Mouse (Mus musculus) hindbrain, embryonic 15.5 days (tissue): ENCODE results near the gene Fxn. TPM values are rescaled to one million over a fixed set of nuclear protein-coding genes. Genes with fewer than 3 reads are reported as not detected.

Experiments used
- ATAC-seq: fragments of 200-750 bp; cut with Nextera tagmentation; 2 replicates; pipeline ENCODE4 v1.8.0; 2017; ENCODE audit warnings: low read depth, moderate number of reproducible peaks, moderate TSS enrichment; ENCODE audit not compliant: low FRiP score
- H3K27ac ChIP-seq: fragments of 300-500 bp; sonication (generic); replicated peaks from 2 replicates; pipeline ENCODE4 v1.5.1; 2015; ENCODE audit warnings: mild to moderate bottlenecking, inconsistent platforms
- H3K27me3 ChIP-seq: fragments of 300-500 bp; sonication (generic); 2 replicates; pipeline ENCODE4 v1.6.1; 2015; ENCODE audit warnings: control low read depth, inconsistent platforms
- H3K36me3 ChIP-seq: fragments of 300-500 bp; sonication (generic); 2 replicates; pipeline ENCODE4 v1.6.1; 2015; ENCODE audit warnings: control low read depth, inconsistent platforms
- H3K4me1 ChIP-seq: fragments of 300-500 bp; sonication (generic); replicated peaks from 2 replicates; pipeline ENCODE4 v1.6.1; 2015; ENCODE audit warnings: control low read depth, inconsistent platforms
- H3K4me2 ChIP-seq: fragments of 300-500 bp; sonication (generic); 2 replicates; pipeline ENCODE4 v1.6.1; 2015; ENCODE audit warnings: moderate library complexity, mild to moderate bottlenecking, inconsistent platforms
- H3K4me3 ChIP-seq: fragments of 300-500 bp; sonication (generic); 2 replicates; pipeline ENCODE4 v1.5.1; 2015; ENCODE audit warnings: mild to moderate bottlenecking, inconsistent platforms
- H3K9ac ChIP-seq: fragments of 300-500 bp; sonication (generic); 2 replicates; pipeline ENCODE4 v1.6.1; 2015; ENCODE audit warnings: inconsistent platforms
- H3K9me3 ChIP-seq: fragments of 300-500 bp; sonication (generic); 2 replicates; pipeline ENCODE4 v1.6.1; 2016; ENCODE audit warnings: control low read depth, inconsistent platforms
- WGBS: fragments of 180-500 bp; shearing (Covaris S2); methylation state at CpG from one replicate; pipeline ENCODE4 v1.1.7; 2015; 5-methylcytosine and 5-hydroxymethylcytosine counted together
- polyA plus RNA-seq: library from polyadenylated mRNA; unstranded; fragments of >200 nt; fragmentation: Nextera tagmentation; extraction: Ambion mirVana; gene quantifications from 2 replicates; pipeline ENCODE4 v1.2.1, GENCODE M21; 2015

The Fxn gene
- 40.6 and 42.2 TPM in 2 replicates for polyA plus RNA-seq

DNA sequence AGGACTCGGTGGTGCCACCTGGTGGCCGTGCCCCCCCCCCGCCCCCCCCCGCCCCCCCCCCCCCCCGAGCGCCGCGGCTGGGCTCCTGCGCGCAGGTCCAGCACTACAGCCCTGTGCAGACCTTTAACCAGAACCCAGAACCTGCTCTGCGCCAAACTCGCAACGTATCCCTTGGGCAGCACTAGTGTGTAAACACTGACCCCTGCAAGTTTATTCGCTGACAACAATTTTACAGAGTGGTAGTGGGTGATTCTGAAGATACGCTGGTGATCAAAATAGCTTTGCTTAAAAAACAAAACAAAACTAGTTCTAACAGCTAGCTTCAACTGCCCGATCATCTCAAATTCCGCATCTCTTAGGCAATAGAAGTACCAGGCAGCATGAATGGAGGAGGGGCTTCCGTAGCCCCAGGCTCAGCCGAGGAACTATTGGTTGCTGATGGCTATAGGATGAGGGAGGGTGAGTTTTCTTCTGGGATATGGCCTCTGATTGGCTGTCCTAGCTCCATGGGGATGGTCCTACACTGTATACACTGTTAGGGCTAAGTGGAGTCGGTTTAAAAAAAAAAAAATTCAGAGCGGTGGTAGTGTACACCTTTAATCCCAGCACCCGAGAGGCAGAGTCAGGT is at the start of gene Fxn:
TSS of gene Fxn (minus strand) at position 5 of the 628 bp plus-strand sequence.
- H3K9ac ChIP-seq = peak within 1 kb of the TSS; percentile 61
- H3K4me1 ChIP-seq = peaks cover 10% of the 10 kb centered on the region
- H3K4me2 ChIP-seq = peak within 1 kb of the TSS; percentile 77
- H3K27ac ChIP-seq = peak within 1 kb of the TSS; percentile 90
- H3K9me3 ChIP-seq = no peaks in the 10 kb centered on the region
- ATAC-seq = peak; percentile 94
- H3K4me3 ChIP-seq = peak within 1 kb of the TSS; percentile 64
- no peaks in the 10 kb centered on the region for H3K36me3 ChIP-seq
- H3K27me3 ChIP-seq = no peaks in the 10 kb centered on the region
- WGBS = 1% methylated on average over 17 of the region's 22 CpGs

DNA sequence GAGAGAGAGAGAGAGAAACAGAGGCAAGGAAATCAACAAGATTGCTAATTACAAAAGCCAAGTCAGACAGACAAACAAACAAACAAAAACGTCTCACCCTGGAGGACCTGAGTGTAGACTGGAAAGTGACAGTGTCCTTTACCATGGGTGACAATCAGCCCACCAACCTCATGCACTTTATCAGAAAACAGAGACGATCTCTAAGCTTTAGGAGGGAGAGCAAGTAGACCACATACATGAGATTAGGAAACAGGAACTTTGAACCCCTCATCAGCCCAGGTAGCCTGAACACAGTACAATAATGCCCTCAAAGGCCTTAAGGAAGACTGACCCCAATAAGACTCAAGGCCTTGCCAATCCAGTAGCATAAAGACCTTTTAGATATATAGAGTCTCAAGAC is 47.5 kb upstream of the Fxn start:
- no peak for ATAC-seq
- no peak overlapping the region for H3K4me2 ChIP-seq

DNA sequence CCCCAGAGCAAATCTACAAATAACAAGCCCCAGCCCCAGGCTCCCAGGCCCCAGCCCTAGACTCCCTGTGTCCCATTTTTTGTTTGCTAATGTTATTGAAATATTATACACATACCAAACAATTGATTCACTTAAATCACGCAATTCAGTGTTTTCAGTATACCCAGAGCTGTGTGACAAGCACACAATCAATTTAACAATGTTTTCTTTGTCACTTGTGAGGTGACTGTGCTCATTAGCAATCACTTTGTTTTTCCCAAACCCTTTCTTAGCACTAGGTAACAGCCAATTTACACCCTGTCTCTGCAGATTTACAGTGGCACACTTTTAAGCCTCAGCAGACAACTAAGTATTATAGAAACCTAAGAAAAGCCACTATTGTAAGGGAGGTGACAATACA is 46.6 kb upstream of the Fxn start:
- WGBS = 43% methylated on average over 1 of the region's 1 CpGs
- ATAC-seq = no peak
- H3K4me1 ChIP-seq = 0 out of 2 replicates have a peak, but pooled peaks cover 12% of the 10 kb centered on the region

More for the DNA sequence above, 47.5 kb upstream of the Fxn start:
- Histone ChIP-seq H3K4me1 (0 out of 2 replicates have a peak, but pooled peaks cover 12% of the 10 kb centered on the region), H3K27ac (no peak overlapping the region), H3K4me3 (no peak overlapping the region), H3K36me3 (no peaks in the 10 kb centered on the region), H3K27me3 (no peaks in the 10 kb centered on the region), H3K9ac (no peak overlapping the region), H3K9me3 (no peaks in the 10 kb centered on the region)
- 85% methylated on average over 2 of the region's 2 CpGs for WGBS

DNA sequence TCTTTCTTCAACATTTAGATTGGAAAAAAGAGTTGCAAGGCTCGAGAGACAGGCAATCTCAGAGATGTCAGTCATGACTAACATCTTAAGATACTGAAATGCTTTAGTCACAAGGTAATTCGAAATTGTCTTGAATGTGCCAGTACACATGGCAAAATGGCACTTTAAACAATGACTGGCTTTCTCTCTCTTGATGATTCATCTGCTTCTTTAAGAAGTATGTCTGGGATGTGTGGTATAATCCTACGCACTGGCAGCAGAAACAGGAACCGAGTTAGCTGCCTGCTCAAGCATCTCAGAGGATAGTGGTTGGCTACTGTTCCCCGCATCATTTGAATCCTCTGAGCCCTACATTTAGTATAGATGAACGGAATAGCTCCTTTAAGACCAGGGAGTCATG is 45.3 kb upstream of the Fxn start:
- Histone ChIP-seq H3K27me3 (no peaks in the 10 kb centered on the region), H3K4me1 (0 out of 2 replicates have a peak, but pooled peaks cover 12% of the 10 kb centered on the region), H3K36me3 (no peaks in the 10 kb centered on the region), H3K27ac (no peak overlapping the region), H3K9ac (no peak overlapping the region), H3K4me2 (no peak overlapping the region), H3K9me3 (no peaks in the 10 kb centered on the region), H3K4me3 (no peak overlapping the region)
- ATAC-seq = no peak
- WGBS = 84% methylated on average over 6 of the region's 6 CpGs

More for the DNA sequence above, 46.6 kb upstream of the Fxn start:
- H3K36me3 ChIP-seq = no peaks in the 10 kb centered on the region
- no peaks in the 10 kb centered on the region for H3K9me3 ChIP-seq
- H3K4me2 ChIP-seq = no peak overlapping the region
- H3K4me3 ChIP-seq = no peak overlapping the region
- no peaks in the 10 kb centered on the region for H3K27me3 ChIP-seq
- H3K9ac ChIP-seq = no peak overlapping the region
- H3K27ac ChIP-seq = no peak overlapping the region

DNA sequence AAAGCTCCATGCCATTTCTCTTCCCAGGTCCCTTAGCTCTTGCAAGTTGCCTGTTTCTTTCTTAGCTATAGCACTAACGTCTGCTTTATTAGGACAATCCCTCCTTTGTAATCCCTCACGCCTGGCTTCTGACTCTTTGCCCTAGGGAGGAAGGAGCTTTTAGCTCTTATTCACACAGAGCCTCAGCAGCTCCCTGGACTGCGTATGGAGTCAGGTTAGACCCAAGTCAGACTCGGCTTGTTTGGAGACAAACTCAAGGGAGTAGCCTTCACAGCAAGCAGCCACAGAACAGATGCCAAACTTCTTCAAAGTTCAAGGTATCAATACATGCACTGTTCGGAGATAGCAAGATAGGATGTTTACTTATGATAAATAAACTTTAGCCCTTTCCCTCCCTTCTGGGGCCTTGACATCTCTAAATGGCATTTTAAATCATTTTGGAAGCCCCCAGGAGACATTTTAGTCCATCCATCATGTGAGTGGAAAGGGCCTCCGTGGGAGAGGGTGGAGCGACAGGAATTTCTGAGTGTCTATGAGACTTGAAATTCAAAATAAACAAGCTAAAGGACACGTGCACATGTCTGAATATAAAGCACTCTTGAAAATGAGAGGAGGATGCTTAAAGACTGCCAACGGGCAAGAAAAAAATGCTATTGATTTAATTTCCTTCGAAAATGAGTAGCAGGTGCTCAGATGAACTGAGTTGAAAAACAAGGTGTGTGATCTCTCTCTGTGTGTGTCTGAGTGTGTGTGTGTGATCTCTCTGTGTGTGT is 43.6 kb upstream of the Fxn start:
- no peaks in the 10 kb centered on the region for H3K27me3 ChIP-seq
- no peak overlapping the region for H3K4me3 ChIP-seq
- 32% methylated on average over 10 of the region's 10 CpGs for WGBS

DNA sequence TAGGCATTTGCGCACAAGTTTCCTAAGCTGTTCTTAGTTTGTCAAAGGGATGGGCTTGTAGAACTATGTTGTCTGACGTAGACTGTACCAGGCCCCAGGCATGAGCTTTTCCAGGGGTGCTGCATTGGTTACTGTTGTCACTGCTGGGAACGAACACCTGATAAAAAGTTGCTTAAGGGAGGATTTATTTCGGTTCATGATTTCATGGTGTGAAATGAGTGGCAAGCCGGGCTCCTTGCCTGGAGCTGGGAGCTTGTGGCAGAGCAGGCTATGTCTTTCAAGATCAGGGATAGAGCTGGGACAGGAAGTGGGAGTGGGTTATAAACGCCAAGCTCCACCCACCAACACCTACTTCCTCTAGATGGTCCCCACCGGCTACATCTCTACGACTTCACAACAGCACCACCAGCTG is 41.5 kb upstream of the Fxn start:
- Histone ChIP-seq H3K9me3 (no peaks in the 10 kb centered on the region), H3K4me2 (no peak overlapping the region), H3K36me3 (no peaks in the 10 kb centered on the region), H3K27ac (no peak overlapping the region), H3K27me3 (no peaks in the 10 kb centered on the region), H3K9ac (no peak overlapping the region), H3K4me3 (no peak overlapping the region), H3K4me1 (peaks cover 13% of the 10 kb centered on the region; the same call in 1 of the 2 replicates)
- 90% methylated on average over 8 of the region's 8 CpGs for WGBS
- no peak for ATAC-seq

More for the DNA sequence above, 43.6 kb upstream of the Fxn start:
- no peak overlapping the region for H3K9ac ChIP-seq
- no peak overlapping the region for H3K27ac ChIP-seq
- H3K4me1 ChIP-seq = 0 out of 2 replicates have a peak, but pooled peaks cover 12% of the 10 kb centered on the region
- H3K9me3 ChIP-seq = no peaks in the 10 kb centered on the region
- H3K4me2 ChIP-seq = no peak overlapping the region
- no peaks in the 10 kb centered on the region for H3K36me3 ChIP-seq
- ATAC-seq = no peak

DNA sequence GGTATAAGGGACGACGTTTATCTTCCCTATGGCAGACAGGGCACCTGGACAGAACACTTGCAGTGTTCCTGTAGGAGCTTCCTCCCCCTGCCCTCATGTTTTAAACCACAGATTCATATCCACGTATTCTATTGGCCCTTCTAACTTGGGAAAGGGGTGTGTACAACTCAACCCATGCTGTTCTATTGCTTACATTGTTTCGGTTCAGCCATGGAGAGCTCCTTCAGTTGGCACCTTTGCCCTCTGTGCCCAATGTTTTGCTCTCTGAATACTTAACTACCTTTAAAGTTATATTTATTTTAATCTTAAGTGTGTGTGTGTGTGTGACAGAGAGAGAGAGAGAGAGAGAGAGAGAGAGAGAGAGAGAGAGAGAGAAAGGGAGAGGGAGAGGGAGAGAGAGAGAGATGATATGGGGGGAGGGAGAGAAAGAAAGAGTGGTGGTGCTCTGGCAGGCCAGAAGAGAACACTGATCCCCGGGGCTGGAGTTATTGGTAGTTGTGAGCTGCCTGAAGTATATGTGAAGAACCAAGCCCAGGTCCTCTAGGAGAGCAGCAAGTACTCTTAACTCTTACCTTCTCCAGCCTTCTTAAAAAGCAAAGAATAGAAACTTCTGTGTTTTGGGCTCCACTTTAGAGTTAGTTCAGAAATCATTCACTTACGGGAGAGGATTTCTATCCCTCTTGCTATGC is 41.0 kb upstream of the Fxn start:
- Histone ChIP-seq H3K4me1 (peaks cover 11% of the 10 kb centered on the region; the same call in 1 of the 2 replicates), H3K27ac (no peak overlapping the region), H3K36me3 (no peaks in the 10 kb centered on the region), H3K27me3 (no peaks in the 10 kb centered on the region), H3K4me2 (no peak overlapping the region), H3K4me3 (no peak overlapping the region), H3K9ac (no peak overlapping the region), H3K9me3 (no peaks in the 10 kb centered on the region)
- no peak for ATAC-seq
- 87% methylated on average over 6 of the region's 6 CpGs for WGBS

DNA sequence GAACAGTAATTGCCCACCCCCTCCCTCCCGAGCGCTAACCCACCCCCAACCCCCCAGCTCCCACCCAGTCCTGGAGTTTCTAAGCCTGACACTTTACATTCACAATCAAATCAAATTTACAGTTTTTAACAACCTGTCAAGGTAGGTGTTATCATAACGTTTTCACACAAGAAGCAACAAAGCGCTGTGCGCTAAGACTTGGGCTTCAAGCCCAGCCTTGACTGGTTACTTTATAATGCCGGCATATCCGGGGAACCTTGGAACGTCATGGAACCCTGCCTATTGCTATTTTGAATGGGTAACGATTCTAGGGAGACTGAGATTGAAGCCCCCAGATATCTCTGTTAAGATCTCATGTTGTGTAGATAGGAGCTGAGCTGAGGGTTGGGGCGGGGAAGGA is 37.8 kb upstream of the Fxn start:
- peaks cover 4% of the 10 kb centered on the region; the same call in 1 of the 2 replicates for H3K4me1 ChIP-seq
- H3K9ac ChIP-seq = no peak overlapping the region
- no peak for ATAC-seq
- H3K36me3 ChIP-seq = no peaks in the 10 kb centered on the region
- WGBS = 83% methylated on average over 10 of the region's 10 CpGs
- no peaks in the 10 kb centered on the region for H3K9me3 ChIP-seq
- peaks cover 4% of the 10 kb centered on the region; the same call in 1 of the 2 replicates for H3K27me3 ChIP-seq
- H3K27ac ChIP-seq = no peak overlapping the region
- no peak overlapping the region for H3K4me3 ChIP-seq
- H3K4me2 ChIP-seq = no peak overlapping the region

DNA sequence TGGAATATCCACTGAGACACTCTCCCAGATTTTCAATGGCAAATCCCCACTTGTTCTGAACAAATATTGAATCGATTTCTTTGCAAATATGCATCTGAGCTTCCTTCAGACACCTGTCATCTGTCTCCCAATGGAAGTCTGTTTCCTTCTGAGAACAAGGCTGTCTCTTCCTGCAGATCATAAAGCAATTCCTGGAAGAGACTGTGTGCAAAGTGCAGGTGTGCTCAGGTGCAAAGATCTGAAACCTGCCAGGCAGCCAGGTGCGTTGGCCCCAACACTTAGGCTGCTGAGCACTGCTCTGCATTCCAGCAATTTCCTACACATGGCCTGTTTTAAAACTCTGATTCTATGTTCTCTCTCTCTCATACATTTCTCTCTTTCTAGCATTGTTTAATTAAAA is 37.3 kb upstream of the Fxn start:
- 87% methylated on average over 2 of the region's 2 CpGs for WGBS
- Histone ChIP-seq H3K4me1 (peaks cover 8% of the 10 kb centered on the region), H3K27me3 (peaks cover 4% of the 10 kb centered on the region; the same call in 1 of the 2 replicates), H3K4me2 (no peak overlapping the region), H3K9me3 (no peaks in the 10 kb centered on the region), H3K9ac (no peak overlapping the region), H3K27ac (no peak overlapping the region), H3K4me3 (no peak overlapping the region), H3K36me3 (no peaks in the 10 kb centered on the region)
- ATAC-seq = no peak

DNA sequence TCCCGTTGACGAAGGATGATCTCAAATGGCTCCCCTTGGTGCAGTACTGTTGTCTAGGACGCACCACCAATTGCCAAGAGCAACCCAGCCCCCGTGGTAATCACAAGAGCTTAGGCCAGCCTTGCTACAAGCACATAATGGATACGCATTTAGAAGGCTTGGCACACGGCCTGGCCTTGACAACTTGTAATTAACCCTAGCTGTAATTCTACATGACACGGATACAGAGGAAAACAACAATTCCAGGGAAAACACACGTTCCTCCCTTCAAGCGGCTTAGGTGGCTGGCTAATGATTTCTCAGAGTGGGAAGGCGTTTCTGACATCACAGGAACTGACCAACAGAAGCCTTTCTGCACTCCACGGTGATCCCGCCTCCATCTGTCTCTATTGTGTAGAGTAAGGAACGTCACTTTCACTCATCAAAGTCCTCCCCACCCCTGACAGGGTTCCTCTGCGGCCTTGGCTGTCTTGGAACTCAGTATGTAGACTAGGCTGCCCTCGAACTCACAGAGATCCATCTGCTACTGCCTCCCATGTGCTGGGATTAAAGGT is 36.7 kb upstream of the Fxn start:
- Histone ChIP-seq H3K27me3 (peaks cover 4% of the 10 kb centered on the region; the same call in 1 of the 2 replicates), H3K4me3 (no peak overlapping the region), H3K4me1 (peaks cover 8% of the 10 kb centered on the region), H3K9me3 (no peaks in the 10 kb centered on the region), H3K36me3 (no peaks in the 10 kb centered on the region), H3K4me2 (0 out of 2 replicates have a peak overlapping the region, but pooled peaks have one; percentile 8), H3K27ac (no peak overlapping the region), H3K9ac (no peak overlapping the region)
- WGBS = 35% methylated on average over 15 of the region's 15 CpGs
- ATAC-seq = peak; percentile 73; the same call in 1 of the 2 replicates

DNA sequence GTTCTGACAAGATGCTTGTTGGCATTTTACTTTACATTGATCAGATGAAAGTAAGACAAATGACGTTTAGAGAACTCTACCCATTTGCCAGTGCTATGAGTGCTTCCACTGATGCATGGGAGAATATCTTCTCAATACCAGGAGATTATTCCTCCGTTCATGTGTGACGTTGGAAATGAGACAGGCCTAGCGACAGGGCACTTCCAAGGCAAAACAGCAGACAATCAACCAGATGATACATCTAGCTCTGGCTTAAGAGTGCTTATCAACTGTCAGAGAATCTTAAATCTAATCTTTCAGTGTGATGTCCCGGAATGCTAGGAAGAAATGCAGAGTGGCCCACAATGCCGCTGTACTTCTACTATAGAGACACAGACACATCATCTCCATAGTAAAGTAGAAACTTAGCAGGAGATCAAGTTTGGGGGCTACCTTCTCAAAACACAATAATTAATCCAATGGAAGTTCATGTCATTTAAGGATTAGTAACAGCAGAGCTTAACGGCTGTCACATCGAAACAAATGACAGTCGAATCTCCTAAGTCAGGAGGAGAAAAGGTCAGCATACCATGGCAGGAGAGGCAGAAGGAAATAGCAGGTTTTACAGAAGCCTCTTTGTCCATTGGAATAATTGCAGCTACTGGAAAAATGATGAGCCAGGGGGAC is 35.8 kb upstream of the Fxn start:
- no peaks in the 10 kb centered on the region for H3K9me3 ChIP-seq
- no peak overlapping the region for H3K4me2 ChIP-seq
- H3K4me3 ChIP-seq = no peak overlapping the region
- H3K27me3 ChIP-seq = peaks cover 5% of the 10 kb centered on the region; the same call in 1 of the 2 replicates
- H3K36me3 ChIP-seq = no peaks in the 10 kb centered on the region
- H3K4me1 ChIP-seq = peaks cover 8% of the 10 kb centered on the region
- ATAC-seq = no peak
- WGBS = 74% methylated on average over 9 of the region's 9 CpGs
- no peak overlapping the region for H3K9ac ChIP-seq
- H3K27ac ChIP-seq = no peak overlapping the region
